Mouse (Mus musculus): ENCODE results near the gene Cetn3.

Gene Cetn3

DNA sequence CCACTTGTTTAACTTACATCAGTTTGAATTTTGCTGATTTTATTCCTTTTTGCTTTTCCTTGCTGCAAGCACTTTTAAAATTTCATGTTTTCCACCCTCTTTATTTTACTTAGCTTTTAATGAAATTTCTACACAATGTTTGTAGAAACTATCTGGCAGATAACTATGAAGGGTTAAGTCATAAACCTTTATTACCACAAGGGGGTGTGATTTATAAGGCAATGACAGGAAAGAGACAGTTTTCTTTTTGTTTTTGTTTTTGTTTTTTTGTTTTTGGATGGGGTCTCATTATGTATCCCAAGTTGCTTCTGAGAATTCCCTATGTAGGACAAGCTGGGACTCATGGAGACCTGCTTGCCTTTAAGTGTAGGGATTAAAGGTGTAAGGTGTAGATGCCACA lies 39.9 kb downstream of the Cetn3 start:
- DNase-seq (ENCODE audit: low spot score in 2 of 2): no peak

GRCm38 (mm10) chr13:81824576-81825330 lies 41.9 kb downstream of the Cetn3 start:
- DNase-seq (ENCODE audit: low spot score in 2 of 2): no peak

DNA sequence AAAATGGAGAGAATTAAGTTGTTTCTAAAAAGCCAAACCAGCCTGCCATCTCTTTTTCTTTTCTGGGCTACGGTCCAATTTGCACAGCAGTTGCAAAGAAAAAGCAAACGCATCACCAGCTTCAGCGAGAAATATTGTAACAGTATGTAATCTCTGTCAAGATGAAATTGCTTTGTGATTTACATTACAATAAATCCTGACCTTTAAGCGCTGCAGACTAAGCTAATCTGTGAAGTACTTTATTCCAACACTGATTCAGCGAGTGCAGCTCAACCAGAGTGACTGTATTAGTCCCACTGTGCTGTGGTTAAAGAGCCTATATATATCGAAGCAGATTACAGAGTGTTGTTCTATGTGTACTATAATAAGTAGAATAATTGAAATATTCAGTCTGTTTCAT lies 45.6 kb downstream of the Cetn3 start:
- DNase-seq (ENCODE audit: low spot score in 2 of 2): no peak

- DNase-seq (ENCODE audit: low spot score in 2 of 2): no peak
Observed at GRCm38 (mm10) chr13:81831838-81832237, 49.0 kb downstream of the Cetn3 start.

DNA sequence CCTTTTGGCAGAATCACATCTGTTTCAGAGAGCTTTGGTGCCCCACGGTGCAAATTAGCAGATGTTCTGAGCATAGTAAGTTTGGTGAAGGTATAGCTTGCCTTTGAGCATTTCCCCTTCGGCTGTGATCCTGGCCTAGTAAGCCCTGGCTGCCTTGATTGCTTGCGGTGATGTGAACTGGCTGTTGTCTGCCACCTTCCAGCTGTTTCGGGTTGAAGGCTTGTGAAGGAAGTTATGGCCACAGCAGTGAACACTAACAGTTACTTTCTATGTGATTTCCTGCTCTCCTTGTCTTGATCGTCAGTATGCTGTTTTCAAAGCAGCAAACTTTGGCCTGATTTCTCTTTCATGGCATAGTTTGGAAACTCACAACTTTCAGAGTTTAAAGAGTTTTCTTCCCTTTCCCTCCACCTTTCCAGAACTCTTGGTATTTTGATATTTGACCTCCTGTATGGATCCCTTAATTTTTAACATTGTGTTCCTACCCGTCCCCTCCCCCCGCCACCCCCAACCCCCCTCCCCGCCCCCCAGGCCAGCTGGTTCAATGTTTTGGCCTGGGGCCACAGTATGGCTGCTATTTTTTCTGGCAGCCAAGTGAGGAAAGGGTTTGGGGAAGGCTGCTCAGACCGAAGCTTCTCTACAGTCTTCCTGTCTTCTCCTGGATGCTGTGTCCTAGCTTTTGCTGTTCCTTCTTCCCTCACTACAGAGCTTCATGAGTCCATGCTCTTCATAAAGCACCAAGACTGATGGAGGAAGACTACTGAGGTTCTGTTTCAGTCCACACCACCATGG lies 53.7 kb downstream of the Cetn3 start:
- no peak for DNase-seq (ENCODE audit: low spot score in 2 of 2)

GRCm38 (mm10) chr13:81838016-81838415 lies 55.1 kb downstream of the Cetn3 start:
- DNase-seq (ENCODE audit: low spot score in 2 of 2): no peak

DNA sequence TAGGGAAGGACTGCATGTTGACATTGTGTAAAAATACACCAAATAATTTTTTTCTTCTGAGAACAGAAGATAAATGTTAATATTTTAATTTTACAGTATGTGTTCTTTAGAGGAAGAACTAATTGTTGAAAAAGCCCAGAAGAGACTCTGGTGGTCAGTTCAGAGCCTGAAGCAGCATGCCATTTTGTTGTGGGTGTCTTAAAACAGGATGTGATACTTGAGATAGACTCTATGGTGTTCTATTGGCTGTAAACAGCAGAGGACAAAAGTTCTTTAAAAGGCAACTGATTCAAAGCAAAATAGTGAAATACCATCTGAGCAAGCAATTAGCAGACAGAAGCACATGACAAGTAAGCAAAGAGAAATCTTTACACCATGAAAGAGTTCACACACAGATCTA lies 56.1 kb downstream of the Cetn3 start:
- DNase-seq (ENCODE audit: low spot score in 2 of 2): no peak

DNA sequence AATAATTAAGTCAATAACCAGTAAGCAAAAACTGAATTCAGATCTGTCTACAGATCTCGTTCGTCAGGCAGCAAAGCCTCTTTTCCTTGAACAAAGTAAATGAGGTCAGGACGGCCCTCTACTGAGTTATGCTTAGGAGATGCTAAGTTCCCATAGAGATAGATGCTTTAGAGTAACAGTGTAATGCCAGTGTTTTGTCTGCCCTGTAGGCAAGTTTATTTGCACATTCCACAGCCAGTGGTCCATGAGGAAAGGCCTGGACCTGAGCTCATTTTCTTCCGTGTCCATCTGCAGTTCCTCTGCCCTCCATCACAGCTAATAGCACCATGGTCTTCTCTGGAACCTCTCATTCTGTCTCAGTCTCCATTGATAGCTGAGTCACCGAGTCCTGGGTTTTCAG lies 57.4 kb downstream of the Cetn3 start:
- no peak for DNase-seq (ENCODE audit: low spot score in 2 of 2)

DNA sequence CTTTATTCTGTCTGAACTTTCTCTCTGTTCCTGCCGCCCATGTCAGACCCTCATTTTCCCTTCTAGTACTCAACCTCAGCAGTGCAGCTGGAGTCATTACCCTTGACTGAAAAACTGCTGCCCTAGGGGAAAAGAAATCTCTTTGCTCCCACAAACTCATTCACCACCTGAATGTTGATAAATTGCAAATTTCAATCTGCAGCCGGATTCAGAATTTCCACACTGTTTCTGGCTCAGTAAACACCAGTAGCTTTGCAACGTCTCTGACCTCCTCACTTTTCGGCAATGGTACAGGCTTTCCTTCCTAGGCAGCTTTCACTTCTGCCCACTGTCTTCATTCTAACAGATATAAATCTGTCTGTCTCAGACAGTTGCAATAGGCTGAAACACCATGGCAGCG lies 57.8 kb downstream of the Cetn3 start:
- no peak for DNase-seq (ENCODE audit: low spot score in 2 of 2)

DNA sequence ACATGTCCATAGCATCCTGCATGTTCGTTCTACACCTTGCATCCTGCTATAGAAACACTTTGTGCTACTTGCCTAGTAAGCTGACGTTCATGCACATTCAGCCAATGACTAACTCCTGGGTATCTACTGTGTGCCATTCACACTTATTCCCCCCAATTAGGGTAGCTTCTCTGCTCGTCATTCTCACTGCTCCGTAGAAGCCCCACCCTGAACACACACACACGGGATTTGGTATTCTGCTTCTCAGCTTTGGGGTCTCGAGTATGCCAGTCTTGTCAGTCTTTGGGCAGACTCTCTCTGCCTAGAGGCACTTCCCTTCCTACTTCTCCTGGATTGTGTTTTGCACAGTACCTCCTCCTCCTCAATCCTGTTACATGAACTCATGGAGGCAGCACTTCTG lies 59.4 kb downstream of the Cetn3 start:
- DNase-seq (ENCODE audit: low spot score in 2 of 2): no peak

All from cerebellum, postnatal 4 days (tissue).